Mouse (Mus musculus) testis, adult 2 months (tissue): Measurements from ENCODE around the gene S100pbp.

Experiments used
- CTCF ChIP-seq: fragments of 200-500 bp; IDR thresholded peaks from 2 replicates; pipeline ENCODE4 v1.5.1; 2012; ENCODE audit warnings: low read depth, mild to moderate bottlenecking, inconsistent platforms, low read length, moderate library complexity; ENCODE audit not compliant: control insufficient read depth, insufficient read depth, insufficient replicate concordance
- POLR2A ChIP-seq: fragments of 200-500 bp; IDR thresholded peaks from 2 replicates; pipeline ENCODE4 v1.6.1; 2012; ENCODE audit warnings: low read depth, mild to moderate bottlenecking, inconsistent platforms, low read length, moderate library complexity; ENCODE audit not compliant: control insufficient read depth

DNA sequence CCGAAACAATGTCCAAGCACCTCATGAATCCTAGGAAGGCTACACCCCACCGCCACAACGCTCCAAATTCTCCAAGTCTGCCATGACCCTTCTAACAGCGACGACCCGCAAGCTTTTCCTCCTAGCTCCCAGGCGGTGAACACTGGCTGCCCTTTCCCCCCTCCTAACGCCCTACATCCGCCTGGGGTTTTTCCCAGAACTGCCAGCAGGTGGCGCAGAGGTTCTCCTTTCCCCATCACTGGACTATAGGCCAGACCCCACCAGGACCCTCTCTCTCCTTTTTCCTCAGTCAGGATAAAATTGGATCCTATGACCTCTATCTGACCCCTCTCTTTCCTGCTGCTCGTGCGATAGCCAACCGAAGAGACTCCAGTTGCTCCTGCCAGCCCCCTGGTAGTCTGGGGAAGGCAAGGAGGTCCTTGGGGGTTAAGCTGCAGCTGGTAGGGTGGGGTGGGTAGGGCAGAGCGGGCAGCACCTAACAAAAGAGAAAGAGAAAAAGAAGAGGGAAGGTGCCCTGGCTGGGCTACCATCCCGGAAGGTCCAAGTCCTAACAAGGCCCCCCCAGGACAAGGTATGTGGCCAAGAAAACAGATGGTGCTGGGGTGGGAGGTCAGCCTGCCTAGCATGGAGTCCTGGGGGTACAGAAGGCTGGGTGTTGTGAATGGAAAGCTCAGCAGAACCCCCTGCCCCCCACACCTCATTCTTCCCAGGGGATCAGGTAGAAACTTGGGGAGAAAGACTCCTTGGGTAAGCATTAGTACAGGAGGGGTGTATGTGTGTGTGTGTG, 54.5 kb downstream of the S100pbp start:
- peak; percentile 91 for TF ChIP-seq CTCF
- TF ChIP-seq POLR2A: no peak
